Mouse (Mus musculus) forebrain, embryonic 14.5 days (tissue): Measurements from ENCODE around the gene Grm4. TPM values are rescaled to one million over a fixed set of nuclear protein-coding genes. Genes with fewer than 3 reads are reported as not detected.

Source experiments
- ATAC-seq: fragments of 200-750 bp; cut with Nextera tagmentation; 2 replicates; pipeline ENCODE4 v1.8.0; 2017; ENCODE audit warnings: mild to moderate bottlenecking, moderate library complexity
- DNase-seq: peaks from one replicate; pipeline ENCODE4 v3.0.0-alpha.2; 2015; ENCODE audit warnings: low spot score
- H3K27ac ChIP-seq: fragments of 300-500 bp; sonication (generic); 2 replicates; pipeline ENCODE4 v1.5.1; 2014; ENCODE audit warnings: low read depth, mild to moderate bottlenecking, control low read depth, low read length, moderate library complexity
- H3K27me3 ChIP-seq: fragments of 300-500 bp; sonication (generic); replicated peaks from 2 replicates; pipeline ENCODE4 v1.6.1; 2014; ENCODE audit warnings: low read length, control low read depth, mixed read lengths; ENCODE audit not compliant: control insufficient read depth, insufficient read depth
- H3K36me3 ChIP-seq: fragments of 300-500 bp; sonication (generic); 2 replicates; pipeline ENCODE4 v1.6.1; 2014; ENCODE audit warnings: low read length, control low read depth; ENCODE audit not compliant: control insufficient read depth, insufficient read depth
- H3K4me1 ChIP-seq: fragments of 300-500 bp; sonication (generic); 2 replicates; pipeline ENCODE4 v1.6.1; 2014; ENCODE audit warnings: antibody characterized with exemption, low read length, control low read depth; ENCODE audit not compliant: control insufficient read depth, insufficient read depth
- H3K4me2 ChIP-seq: fragments of 300-500 bp; sonication (generic); 2 replicates; pipeline ENCODE4 v1.6.1; 2014; ENCODE audit warnings: mild to moderate bottlenecking, control low read depth, low read length
- H3K4me3 ChIP-seq: fragments of 300-500 bp; sonication (generic); 2 replicates; pipeline ENCODE4 v1.5.1; 2014; ENCODE audit warnings: low read depth, low read length, control low read depth
- H3K9ac ChIP-seq: fragments of 300-500 bp; sonication (generic); 2 replicates; pipeline ENCODE4 v1.6.1; 2014; ENCODE audit warnings: mild to moderate bottlenecking, low read length, control low read depth, moderate library complexity
- H3K9me3 ChIP-seq: fragments of 300-500 bp; sonication (generic); replicated peaks from 2 replicates; pipeline ENCODE4 v1.6.1; 2016; ENCODE audit warnings: low read length, control low read depth, mixed read lengths; ENCODE audit not compliant: control insufficient read depth
- WGBS: fragments of 180-500 bp; shearing (Covaris S2); extraction: QIAGEN DNeasy Blood & Tissue Kit; methylation state at CpG from one replicate; pipeline ENCODE4 v1.1.7; 2014; 5-methylcytosine and 5-hydroxymethylcytosine counted together
- polyA plus RNA-seq: library from polyadenylated mRNA; unstranded; fragments of >200 nt; fragmentation: Nextera tagmentation; extraction: Ambion mirVana; gene quantifications from 2 replicates; pipeline ENCODE4 v1.2.1, GENCODE M21; 2014

Gene Grm4
- polyA plus RNA-seq, 1 experiment from 2014 or later: 2.0 TPM

DNA sequence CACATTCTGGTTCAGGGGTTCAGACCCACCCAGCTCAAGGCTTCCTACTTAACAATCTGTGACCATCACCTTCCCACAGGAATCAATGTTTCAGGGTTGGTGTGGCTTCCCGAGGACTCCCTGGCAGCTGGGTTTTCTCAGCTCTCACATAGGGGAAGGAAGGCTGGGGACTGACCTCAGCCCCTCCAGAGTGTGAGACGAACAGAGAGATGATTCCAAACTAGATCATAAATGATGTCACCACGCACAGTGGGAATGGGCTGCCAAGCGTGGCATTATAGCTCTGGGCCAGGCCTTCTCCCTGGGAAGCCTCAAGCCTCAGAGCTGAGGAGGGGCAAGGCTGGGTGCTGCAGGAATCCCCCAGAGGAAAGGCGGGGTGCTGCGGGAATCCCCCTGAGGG lies 96.8 kb downstream of the Grm4 start:
- Histone ChIP-seq H3K36me3 (no peaks in the 10 kb centered on the region), H3K27ac (no peak overlapping the region), H3K4me1 (peaks cover 26% of the 10 kb centered on the region), H3K9me3 (0 out of 2 replicates have a peak, but pooled peaks cover 3% of the 10 kb centered on the region), H3K9ac (no peak overlapping the region), H3K4me2 (no peak overlapping the region), H3K4me3 (no peak overlapping the region), H3K27me3 (peaks cover 4% of the 10 kb centered on the region; the same call in 1 of the 2 replicates)
- 79% methylated on average over 6 of the region's 6 CpGs for WGBS
- DNase-seq: no peak
- no peak for ATAC-seq

DNA sequence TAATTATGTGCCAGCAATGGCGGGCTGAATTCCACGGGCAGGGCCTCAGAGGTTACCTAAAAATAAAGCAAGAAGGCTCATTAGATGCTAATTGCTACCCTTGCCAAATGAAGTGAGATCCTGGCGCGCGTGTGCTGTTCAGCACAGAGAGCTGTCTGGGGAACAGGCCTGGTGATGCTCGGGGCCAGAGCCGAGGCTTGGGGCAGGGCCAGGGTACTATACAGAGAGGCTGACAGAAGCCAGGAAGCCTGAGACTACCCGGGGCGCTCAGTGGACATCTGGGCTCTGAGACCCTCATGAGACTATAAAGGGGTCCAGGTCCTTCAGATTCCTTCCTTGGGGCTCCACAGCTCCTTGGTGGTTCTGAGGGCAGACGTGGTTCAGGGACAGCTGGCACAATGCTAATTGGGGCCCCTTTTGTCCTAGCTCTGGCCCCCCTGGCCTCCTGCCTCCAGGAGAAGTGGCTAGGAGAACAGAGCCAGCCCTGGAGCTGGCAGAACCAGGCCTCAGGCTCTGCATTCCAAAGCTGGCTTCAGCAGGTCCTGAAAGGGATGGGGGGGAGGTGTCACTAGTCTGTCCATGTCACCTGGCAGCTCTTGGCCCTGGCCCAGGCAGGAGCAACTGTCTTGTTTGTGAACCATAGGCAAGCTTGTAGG lies 98.3 kb downstream of the Grm4 start:
- peak overlapping the region; percentile 42; the same call in 1 of the 2 replicates for H3K9ac ChIP-seq
- peak overlapping the region; percentile 33 for H3K4me2 ChIP-seq
- H3K4me1 ChIP-seq: peaks cover 26% of the 10 kb centered on the region
- H3K4me3 ChIP-seq: no peak overlapping the region
- WGBS: 1% methylated on average over 10 of the region's 10 CpGs
- H3K9me3 ChIP-seq: no peaks in the 10 kb centered on the region
- DNase-seq (peak; percentile 96), ATAC-seq (peak; percentile 94)
- H3K27ac ChIP-seq: peak overlapping the region; percentile 78
- no peaks in the 10 kb centered on the region for H3K36me3 ChIP-seq
- H3K27me3 ChIP-seq: peaks cover 10% of the 10 kb centered on the region

DNA sequence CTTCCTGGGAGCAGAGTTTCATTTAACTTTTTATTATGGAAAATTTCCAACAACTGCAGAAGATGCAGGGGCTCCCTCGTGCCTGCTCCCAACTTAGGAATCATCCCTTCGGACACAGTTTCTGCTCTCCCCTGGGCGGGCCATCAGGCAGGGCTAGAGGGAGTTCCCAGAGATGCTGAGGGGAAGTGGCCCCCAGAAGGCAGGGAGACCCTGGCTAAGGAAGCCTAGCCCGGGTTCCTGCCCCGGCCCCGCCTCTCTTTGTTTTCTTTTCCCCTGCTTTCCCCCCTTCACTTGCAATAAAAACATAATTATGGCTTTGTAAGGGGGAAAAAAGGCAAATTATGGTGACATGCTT lies 98.9 kb downstream of the Grm4 start:
- peak overlapping the region; percentile 78 for H3K27ac ChIP-seq
- no peaks in the 10 kb centered on the region for H3K36me3 ChIP-seq
- ATAC-seq: peak; percentile 54
- peaks cover 26% of the 10 kb centered on the region for H3K4me1 ChIP-seq
- WGBS: 0% methylated on average over 6 of the region's 6 CpGs
- H3K9ac ChIP-seq: peak overlapping the region; percentile 42; the same call in 1 of the 2 replicates
- peaks cover 10% of the 10 kb centered on the region for H3K27me3 ChIP-seq
- H3K4me2 ChIP-seq: peak overlapping the region; percentile 33
- DNase-seq: no peak
- H3K4me3 ChIP-seq: no peak overlapping the region
- H3K9me3 ChIP-seq: no peaks in the 10 kb centered on the region

DNA sequence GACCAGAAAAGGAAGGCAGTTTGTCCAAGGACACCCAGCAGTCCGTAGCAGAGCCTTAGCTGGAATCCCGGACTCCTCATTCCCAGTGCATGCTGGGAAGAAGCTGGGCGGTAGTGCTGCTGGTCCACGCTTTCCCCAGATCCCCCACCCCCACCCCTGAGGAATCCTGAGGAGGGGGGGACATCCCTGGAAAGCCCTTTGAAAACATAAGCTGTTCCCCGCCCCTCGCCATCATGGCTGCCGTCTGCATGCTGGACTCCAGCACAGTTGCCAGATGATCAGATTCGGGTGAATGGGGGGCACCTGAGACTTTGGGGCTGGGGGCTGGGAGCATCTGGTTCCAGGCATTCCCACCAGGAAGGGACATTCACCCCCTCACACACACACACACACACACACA lies 99.4 kb downstream of the Grm4 start:
- peak; percentile 11 for ATAC-seq
- no peaks in the 10 kb centered on the region for H3K36me3 ChIP-seq
- WGBS: 11% methylated on average over 8 of the region's 8 CpGs
- peak overlapping the region; percentile 33 for H3K4me2 ChIP-seq
- H3K9me3 ChIP-seq: no peaks in the 10 kb centered on the region
- H3K9ac ChIP-seq: no peak overlapping the region; the same call in 1 of the 2 replicates
- H3K4me1 ChIP-seq: peaks cover 26% of the 10 kb centered on the region
- H3K4me3 ChIP-seq: no peak overlapping the region
- H3K27me3 ChIP-seq: peaks cover 10% of the 10 kb centered on the region
- H3K27ac ChIP-seq: peak overlapping the region; percentile 78; the same call in 1 of the 2 replicates
- DNase-seq: peak; percentile 56

DNA sequence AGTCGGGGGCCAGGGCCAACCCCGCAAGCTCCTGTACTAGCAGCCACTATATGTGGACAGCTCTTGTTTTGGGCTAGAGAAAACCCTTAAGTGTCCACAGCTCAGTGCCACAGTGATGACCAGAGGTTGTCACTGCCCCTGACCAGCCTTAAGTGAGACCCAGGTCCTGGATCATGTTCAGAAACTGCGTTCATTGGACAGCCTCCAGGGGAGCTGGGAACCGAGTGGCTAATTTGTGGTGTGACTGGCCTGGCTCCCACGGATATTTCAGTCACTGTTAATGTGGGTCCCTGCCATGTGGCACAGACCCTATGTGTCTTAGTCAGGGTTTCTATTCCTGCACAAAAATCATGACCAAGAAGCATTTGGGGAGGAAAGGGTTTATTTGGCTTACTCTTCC lies 112.2 kb downstream of the Grm4 start:
- H3K27ac ChIP-seq: no peak overlapping the region
- DNase-seq (no peak), ATAC-seq (no peak)
- H3K4me1 ChIP-seq: peaks cover 6% of the 10 kb centered on the region; the same call in 1 of the 2 replicates
- no peaks in the 10 kb centered on the region for H3K36me3 ChIP-seq
- H3K27me3 ChIP-seq: no peaks in the 10 kb centered on the region
- H3K9ac ChIP-seq: no peak overlapping the region
- H3K4me3 ChIP-seq: no peak overlapping the region
- 77% methylated on average over 5 of the region's 5 CpGs for WGBS
- no peaks in the 10 kb centered on the region for H3K9me3 ChIP-seq
- H3K4me2 ChIP-seq: no peak overlapping the region

DNA sequence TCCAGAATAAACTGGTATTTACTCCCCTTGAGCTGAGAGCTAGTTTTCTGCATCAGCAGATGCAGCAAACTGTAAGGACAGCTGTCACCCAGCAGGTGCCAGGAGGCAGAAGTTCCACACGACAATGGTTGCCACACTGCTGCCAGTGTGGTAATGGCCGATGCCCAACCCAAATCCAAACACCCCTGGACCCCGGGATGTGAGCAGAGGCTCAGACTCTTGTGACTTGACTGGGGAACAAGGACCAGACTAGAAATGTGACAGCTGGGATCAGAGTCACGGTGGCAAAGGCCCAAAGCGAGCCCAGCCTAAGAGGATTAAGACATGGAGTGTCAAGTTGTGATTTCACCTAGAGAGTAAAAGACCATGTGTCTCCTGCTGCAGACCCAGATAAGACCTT lies 112.7 kb downstream of the Grm4 start:
- Histone ChIP-seq H3K36me3 (no peaks in the 10 kb centered on the region), H3K4me3 (no peak overlapping the region), H3K27me3 (no peaks in the 10 kb centered on the region), H3K9me3 (no peaks in the 10 kb centered on the region), H3K4me2 (no peak overlapping the region), H3K9ac (no peak overlapping the region), H3K4me1 (peaks cover 6% of the 10 kb centered on the region; the same call in 1 of the 2 replicates), H3K27ac (no peak overlapping the region)
- DNase-seq (no peak), ATAC-seq (no peak)
- WGBS: 50% methylated on average over 5 of the region's 5 CpGs

DNA sequence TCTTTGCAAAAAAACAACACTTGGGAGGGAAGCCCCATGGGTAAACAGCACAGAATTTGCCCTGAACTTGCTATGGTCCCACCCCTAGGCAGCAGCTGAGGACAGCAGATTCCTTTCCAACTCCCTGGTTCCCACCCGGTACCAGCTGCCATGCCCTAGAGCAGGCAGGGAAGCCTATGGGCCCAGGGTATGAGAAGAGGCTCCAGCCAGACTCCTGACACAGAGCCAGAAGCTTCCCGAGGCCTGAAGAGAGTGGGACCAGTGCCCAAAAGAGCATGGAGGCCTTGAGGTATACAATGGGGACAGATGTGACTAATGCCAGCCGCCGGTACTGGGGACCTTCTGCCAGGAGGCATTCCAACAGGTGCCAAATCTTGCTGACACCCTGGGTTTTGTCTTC lies 114.2 kb downstream of the Grm4 start:
- DNase-seq (peak; percentile 80), ATAC-seq (peak; percentile 71)
- no peaks in the 10 kb centered on the region for H3K27me3 ChIP-seq
- H3K36me3 ChIP-seq: no peaks in the 10 kb centered on the region
- no peaks in the 10 kb centered on the region for H3K9me3 ChIP-seq
- 44% methylated on average over 4 of the region's 4 CpGs for WGBS
- no peak overlapping the region for H3K27ac ChIP-seq
- no peak overlapping the region for H3K9ac ChIP-seq
- peaks cover 6% of the 10 kb centered on the region; the same call in 1 of the 2 replicates for H3K4me1 ChIP-seq
- H3K4me3 ChIP-seq: no peak overlapping the region
- no peak overlapping the region for H3K4me2 ChIP-seq

DNA sequence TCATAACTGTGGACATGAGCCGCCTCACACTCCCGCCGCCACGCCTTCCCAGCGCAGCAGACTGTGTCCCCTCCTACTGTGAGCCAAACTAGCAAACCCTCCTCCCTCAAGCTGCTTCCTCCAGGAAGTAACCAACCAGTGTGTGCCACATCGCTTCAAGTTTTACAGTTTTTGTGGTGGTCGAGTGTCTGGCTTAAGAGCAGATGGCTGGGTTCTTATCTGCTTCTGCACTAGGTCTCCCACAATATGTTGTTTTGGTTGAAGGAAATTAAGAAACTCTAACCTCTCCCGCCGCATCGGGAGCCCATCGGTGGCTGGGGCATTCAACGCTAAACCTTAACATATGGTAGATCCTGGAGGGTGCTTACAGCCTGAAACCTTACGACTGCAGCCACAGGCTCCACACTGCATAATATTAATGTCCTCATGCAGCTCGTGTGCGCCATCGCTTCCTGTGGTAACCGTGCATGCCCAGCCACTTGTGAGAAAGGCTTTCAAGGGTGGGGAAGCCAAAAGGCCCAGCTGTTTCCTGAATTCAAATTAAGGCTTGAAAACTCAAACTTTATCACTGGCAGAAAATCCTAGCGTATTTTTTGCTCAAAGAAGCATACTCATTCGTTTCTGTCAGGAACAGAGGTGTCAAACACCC lies 115.7 kb downstream of the Grm4 start:
- H3K36me3 ChIP-seq: no peaks in the 10 kb centered on the region
- 78% methylated on average over 19 of the region's 19 CpGs for WGBS
- H3K9me3 ChIP-seq: no peaks in the 10 kb centered on the region
- peaks cover 6% of the 10 kb centered on the region; the same call in 1 of the 2 replicates for H3K4me1 ChIP-seq
- H3K9ac ChIP-seq: no peak overlapping the region
- H3K4me2 ChIP-seq: no peak overlapping the region
- DNase-seq: no peak
- no peak for ATAC-seq
- H3K27me3 ChIP-seq: no peaks in the 10 kb centered on the region
- no peak overlapping the region for H3K4me3 ChIP-seq
- no peak overlapping the region for H3K27ac ChIP-seq

DNA sequence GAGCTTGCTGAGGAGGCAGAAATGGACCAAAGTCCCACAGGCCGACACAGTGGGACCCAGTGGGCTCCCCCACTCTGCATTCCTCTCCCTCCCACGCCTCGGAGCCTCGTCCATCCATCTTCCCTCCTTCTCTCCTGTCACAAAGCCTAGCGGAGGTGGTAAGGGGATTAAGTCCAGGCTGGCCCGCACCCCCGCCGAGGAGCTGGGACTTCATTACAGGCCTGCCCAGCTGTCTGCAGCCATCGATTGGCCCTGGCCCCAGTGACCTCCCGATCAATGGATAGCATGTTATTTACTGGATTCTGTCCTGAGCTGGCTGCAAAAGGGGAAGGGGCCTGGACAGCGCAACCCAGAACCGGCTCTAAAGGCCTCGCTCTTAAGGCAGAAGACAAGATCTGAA lies 120.0 kb downstream of the Grm4 start:
- DNase-seq: no peak
- Histone ChIP-seq H3K27ac (no peak overlapping the region), H3K27me3 (no peaks in the 10 kb centered on the region), H3K9me3 (no peaks in the 10 kb centered on the region), H3K9ac (no peak overlapping the region), H3K4me3 (no peak overlapping the region), H3K4me2 (no peak overlapping the region), H3K36me3 (no peaks in the 10 kb centered on the region), H3K4me1 (no peaks in the 10 kb centered on the region)
- no peak for ATAC-seq
- 14% methylated on average over 13 of the region's 13 CpGs for WGBS
